Mouse (Mus musculus) midbrain, embryonic 16.5 days (tissue): ENCODE data around the gene Camk2n1. TPM values are rescaled to one million over a fixed set of nuclear protein-coding genes. Genes with fewer than 3 reads are reported as not detected.

Experiments
- ATAC-seq: fragments of 200-750 bp; cut with Nextera tagmentation; 2 replicates; pipeline ENCODE4 v1.8.0; 2017; ENCODE audit warnings: moderate TSS enrichment
- H3K27ac ChIP-seq: fragments of 300-500 bp; sonication (generic); 2 replicates; pipeline ENCODE4 v1.5.1; 2014; ENCODE audit warnings: mild to moderate bottlenecking, low read length, mixed read lengths
- H3K27me3 ChIP-seq: fragments of 300-500 bp; sonication (generic); 2 replicates; pipeline ENCODE4 v1.6.1; 2014; ENCODE audit warnings: low read depth, low read length, mixed read lengths; ENCODE audit not compliant: control insufficient read depth, insufficient read depth
- H3K36me3 ChIP-seq: fragments of 300-500 bp; sonication (generic); 2 replicates; pipeline ENCODE4 v1.6.1; 2014; ENCODE audit warnings: mild to moderate bottlenecking, low read length, moderate library complexity, mixed read lengths; ENCODE audit not compliant: control insufficient read depth, insufficient read depth
- H3K4me1 ChIP-seq: fragments of 300-500 bp; sonication (generic); 2 replicates; pipeline ENCODE4 v1.6.1; 2014; ENCODE audit warnings: mild to moderate bottlenecking, low read length, mixed read lengths; ENCODE audit not compliant: control insufficient read depth, insufficient read depth
- H3K4me2 ChIP-seq: fragments of 300-500 bp; sonication (generic); 2 replicates; pipeline ENCODE4 v1.6.1; 2014; ENCODE audit warnings: mild to moderate bottlenecking, low read length, mixed read lengths
- H3K4me3 ChIP-seq: fragments of 300-500 bp; sonication (generic); 2 replicates; pipeline ENCODE4 v1.5.1; 2014; ENCODE audit warnings: low read depth, mild to moderate bottlenecking, low read length, moderate library complexity, mixed read lengths
- H3K9ac ChIP-seq: fragments of 300-500 bp; sonication (generic); 2 replicates; pipeline ENCODE4 v1.6.1; 2014; ENCODE audit warnings: low read depth, low read length, mixed read lengths
- H3K9me3 ChIP-seq: fragments of 300-500 bp; sonication (generic); replicated peaks from 2 replicates; pipeline ENCODE4 v1.6.1; 2014; ENCODE audit warnings: mild to moderate bottlenecking, low read length, mixed read lengths; ENCODE audit not compliant: control insufficient read depth, poor library complexity, severe bottlenecking
- WGBS: fragments of 180-500 bp; shearing (Covaris S2); extraction: QIAGEN DNeasy Blood & Tissue Kit; methylation state at CpG from one replicate; pipeline ENCODE4 v1.1.7; 2014; 5-methylcytosine and 5-hydroxymethylcytosine counted together
- polyA plus RNA-seq: library from polyadenylated mRNA; unstranded; fragments of >200 nt; fragmentation: Nextera tagmentation; extraction: Ambion mirVana; gene quantifications from 2 replicates; pipeline ENCODE4 v1.2.1, GENCODE M21; 2015

Camk2n1 gene
- polyA plus RNA-seq, result 18.2 and 18.7 TPM in 2 replicates

- Histone ChIP-seq H3K9me3 (no peaks in the 10 kb centered on the region), H3K27ac (peak within 1 kb of the TSS; percentile 95), H3K4me3 (peak within 1 kb of the TSS; percentile 95), H3K4me2 (peak within 1 kb of the TSS; percentile 88), H3K4me1 (peaks cover 33% of the 10 kb centered on the region), H3K9ac (peak within 1 kb of the TSS; percentile 92), H3K27me3 (no peaks in the 10 kb centered on the region), H3K36me3 (no peaks in the 10 kb centered on the region)
- under 1% methylated on average over 43 of the region's 64 CpGs for WGBS
- ATAC-seq, result peak; percentile 74
Observed at GRCm38 (mm10) chr4:138453753-138454570, at the start of gene Camk2n1. TSS of gene Camk2n1 (plus strand) at chr4:138454314.

DNA sequence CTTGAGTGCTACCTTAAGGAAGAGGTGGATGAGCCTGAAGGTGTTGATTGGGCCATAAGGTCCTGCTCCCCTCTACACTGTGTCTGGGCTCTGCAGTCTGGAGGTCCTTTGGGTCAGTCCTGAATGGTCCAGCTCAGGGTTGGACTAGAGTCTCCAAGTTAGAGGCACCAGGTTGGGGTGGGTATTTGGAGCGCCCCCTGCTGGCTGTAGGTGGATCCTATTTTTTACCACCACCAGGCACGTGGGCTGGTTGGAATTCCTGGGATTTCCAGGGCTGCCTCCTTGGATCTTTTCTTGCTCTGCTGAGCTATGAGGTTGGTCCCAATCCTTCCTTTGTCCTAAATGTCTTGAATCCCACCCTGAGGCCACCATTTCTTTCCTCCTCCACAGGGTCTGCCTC lies 49.3 kb upstream of the Camk2n1 start:
- Histone ChIP-seq H3K27ac (no peak overlapping the region), H3K4me2 (no peak overlapping the region), H3K4me3 (no peak overlapping the region), H3K27me3 (peaks cover 6% of the 10 kb centered on the region), H3K36me3 (no peaks in the 10 kb centered on the region), H3K9me3 (no peaks in the 10 kb centered on the region), H3K4me1 (no peaks in the 10 kb centered on the region), H3K9ac (no peak overlapping the region)
- no peak for ATAC-seq
- 0% methylated on average over 2 of the region's 2 CpGs for WGBS

DNA sequence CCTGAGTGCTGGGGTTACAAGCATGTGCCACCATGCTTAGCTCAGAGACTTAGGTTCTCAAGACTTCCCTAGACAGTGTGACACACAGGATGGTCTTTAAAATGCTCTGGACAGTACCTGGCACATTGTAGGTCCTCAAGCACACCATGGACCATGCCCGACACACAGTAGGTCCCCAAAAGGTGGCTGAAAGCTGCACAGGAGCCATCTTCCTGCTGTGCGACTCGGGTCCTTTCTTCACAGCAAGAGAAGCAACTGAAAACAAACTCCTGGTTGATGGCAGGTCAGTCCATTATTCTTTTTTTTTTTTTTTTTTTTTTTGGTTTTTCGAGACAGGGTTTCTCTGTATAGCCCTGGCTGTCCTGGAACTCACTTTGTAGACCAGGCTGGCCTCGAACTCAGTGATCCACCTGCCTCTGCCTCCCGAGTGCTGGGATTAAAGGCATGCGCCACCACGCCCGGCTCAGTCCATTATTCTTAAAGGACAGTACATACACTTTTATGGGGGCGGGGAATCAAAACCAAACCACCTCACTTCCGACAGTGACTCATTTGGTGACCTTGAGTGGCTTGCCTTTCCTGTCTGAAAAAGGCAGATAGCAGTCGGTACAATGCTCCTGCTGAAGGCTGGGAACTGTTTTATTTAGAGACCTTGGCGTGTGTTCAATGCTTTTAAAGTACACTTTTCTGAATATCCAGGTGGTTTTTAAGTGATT lies 46.5 kb upstream of the Camk2n1 start:
- Histone ChIP-seq H3K36me3 (no peaks in the 10 kb centered on the region), H3K4me2 (no peak overlapping the region), H3K27me3 (0 out of 2 replicates have a peak, but pooled peaks cover 3% of the 10 kb centered on the region), H3K27ac (no peak overlapping the region), H3K4me3 (no peak overlapping the region), H3K9me3 (no peaks in the 10 kb centered on the region), H3K9ac (no peak overlapping the region), H3K4me1 (no peaks in the 10 kb centered on the region)
- ATAC-seq, result no peak
- 86% methylated on average over 11 of the region's 13 CpGs for WGBS

DNA sequence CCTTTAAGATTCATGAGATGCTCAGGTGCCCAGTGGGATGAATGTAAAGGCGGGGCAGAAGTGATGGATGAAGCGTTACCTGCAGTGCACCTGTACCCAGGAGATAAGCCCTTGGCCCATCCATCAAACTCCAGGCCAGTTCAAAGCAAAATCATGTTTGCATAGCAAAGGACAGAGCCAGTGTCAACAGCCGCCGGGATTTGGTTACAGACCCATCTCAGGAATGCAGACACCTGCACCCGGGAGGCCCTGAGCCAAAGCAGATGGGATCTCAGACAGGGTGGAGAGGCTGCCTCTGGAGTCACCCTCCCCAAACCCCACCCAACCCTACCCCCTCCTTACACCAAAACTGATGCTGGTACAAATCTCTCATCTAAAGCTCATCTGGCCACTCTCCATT lies 43.1 kb upstream of the Camk2n1 start:
- WGBS, result 18% methylated on average over 5 of the region's 5 CpGs
- H3K27me3 ChIP-seq, result 0 out of 2 replicates have a peak, but pooled peaks cover 3% of the 10 kb centered on the region

DNA sequence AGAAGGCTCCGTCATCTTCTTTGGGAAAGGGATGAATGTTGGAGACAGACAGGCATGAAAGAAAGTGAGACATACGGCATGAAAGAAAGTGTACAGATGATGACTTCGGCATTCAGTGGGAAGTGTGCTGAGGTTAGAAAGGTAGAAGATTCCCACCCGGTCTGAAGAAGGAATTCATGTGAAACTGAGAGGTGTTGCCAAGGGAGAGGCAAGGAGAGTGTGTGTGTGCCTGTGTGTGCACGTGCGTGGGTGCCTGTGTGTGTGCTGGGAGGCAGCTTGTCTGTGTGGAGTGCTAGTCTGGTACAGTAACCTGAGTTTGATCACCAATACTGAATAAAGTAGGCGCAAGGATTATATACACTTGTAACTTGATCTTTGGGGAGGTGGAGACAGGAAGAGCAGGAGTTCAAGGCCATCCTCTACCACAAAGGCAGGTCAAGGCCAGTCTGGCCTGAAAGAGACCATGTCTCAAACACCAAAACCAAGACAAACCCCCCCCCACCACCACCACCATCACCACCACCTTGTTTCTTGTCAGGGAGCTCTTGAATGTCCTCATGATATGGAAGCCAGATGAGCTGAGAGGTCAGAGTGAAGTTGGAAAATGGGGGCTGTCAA lies 42.5 kb upstream of the Camk2n1 start:
- no peak for ATAC-seq
- Histone ChIP-seq H3K4me2 (no peak overlapping the region), H3K27me3 (0 out of 2 replicates have a peak, but pooled peaks cover 3% of the 10 kb centered on the region), H3K4me1 (peaks cover 4% of the 10 kb centered on the region), H3K4me3 (no peak overlapping the region), H3K9ac (no peak overlapping the region), H3K36me3 (no peaks in the 10 kb centered on the region), H3K9me3 (no peaks in the 10 kb centered on the region), H3K27ac (no peak overlapping the region)
- 64% methylated on average over 7 of the region's 7 CpGs for WGBS

More for the DNA sequence above, 43.1 kb upstream of the Camk2n1 start:
- Histone ChIP-seq H3K36me3 (no peaks in the 10 kb centered on the region), H3K9ac (no peak overlapping the region), H3K9me3 (no peaks in the 10 kb centered on the region), H3K4me1 (peaks cover 4% of the 10 kb centered on the region), H3K4me3 (no peak overlapping the region), H3K4me2 (no peak overlapping the region), H3K27ac (no peak overlapping the region)
- no peak for ATAC-seq

DNA sequence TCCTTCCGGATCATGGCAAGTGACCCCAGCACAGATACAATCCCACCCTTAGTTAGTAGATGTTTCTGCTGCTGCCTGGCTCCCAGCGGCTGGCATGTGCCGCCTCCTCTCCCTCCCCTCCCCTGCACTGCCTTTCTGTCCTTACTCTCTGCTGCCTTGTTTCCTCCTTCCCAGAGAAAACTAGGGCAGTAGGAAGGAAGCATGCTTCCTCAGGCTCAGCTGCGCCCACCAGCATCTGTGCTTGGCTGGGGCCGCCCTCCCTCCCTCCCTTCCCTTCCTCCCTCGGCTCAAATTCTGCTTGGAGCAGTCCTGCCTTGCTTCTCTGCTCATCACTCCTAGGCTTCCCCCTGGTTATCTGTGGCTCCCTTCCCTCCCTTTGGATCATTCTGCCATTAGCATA lies 39.4 kb upstream of the Camk2n1 start:
- peak overlapping the region; percentile 69 for H3K27ac ChIP-seq
- H3K4me1 ChIP-seq, result peaks cover 17% of the 10 kb centered on the region
- no peak overlapping the region for H3K4me3 ChIP-seq
- H3K27me3 ChIP-seq, result no peaks in the 10 kb centered on the region
- no peaks in the 10 kb centered on the region for H3K36me3 ChIP-seq
- H3K9ac ChIP-seq, result peak overlapping the region; percentile 1; the same call in 1 of the 2 replicates
- H3K9me3 ChIP-seq, result no peaks in the 10 kb centered on the region
- H3K4me2 ChIP-seq, result no peak overlapping the region
- 21% methylated on average over 6 of the region's 6 CpGs for WGBS
- no peak for ATAC-seq

GRCm38 (mm10) chr4:138415991-138416390 lies 38.1 kb upstream of the Camk2n1 start:
- Histone ChIP-seq H3K9ac (no peak overlapping the region), H3K4me3 (no peak overlapping the region), H3K36me3 (no peaks in the 10 kb centered on the region), H3K27ac (no peak overlapping the region), H3K4me2 (no peak overlapping the region), H3K4me1 (peaks cover 17% of the 10 kb centered on the region), H3K9me3 (no peaks in the 10 kb centered on the region), H3K27me3 (no peaks in the 10 kb centered on the region)
- ATAC-seq, result no peak
- WGBS, result 72% methylated on average over 3 of the region's 3 CpGs

- Histone ChIP-seq H3K9ac (no peak overlapping the region), H3K4me3 (no peak overlapping the region), H3K4me1 (peaks cover 17% of the 10 kb centered on the region), H3K27me3 (no peaks in the 10 kb centered on the region), H3K4me2 (no peak overlapping the region), H3K36me3 (no peaks in the 10 kb centered on the region), H3K27ac (no peak overlapping the region), H3K9me3 (no peaks in the 10 kb centered on the region)
- 51% methylated on average over 5 of the region's 5 CpGs for WGBS
- no peak for ATAC-seq
Observed at GRCm38 (mm10) chr4:138416414-138416813, 37.7 kb upstream of the Camk2n1 start.
